Comparison of ENCODE assay signal across 8 mouse cellular contexts in the genomic region with DNA sequence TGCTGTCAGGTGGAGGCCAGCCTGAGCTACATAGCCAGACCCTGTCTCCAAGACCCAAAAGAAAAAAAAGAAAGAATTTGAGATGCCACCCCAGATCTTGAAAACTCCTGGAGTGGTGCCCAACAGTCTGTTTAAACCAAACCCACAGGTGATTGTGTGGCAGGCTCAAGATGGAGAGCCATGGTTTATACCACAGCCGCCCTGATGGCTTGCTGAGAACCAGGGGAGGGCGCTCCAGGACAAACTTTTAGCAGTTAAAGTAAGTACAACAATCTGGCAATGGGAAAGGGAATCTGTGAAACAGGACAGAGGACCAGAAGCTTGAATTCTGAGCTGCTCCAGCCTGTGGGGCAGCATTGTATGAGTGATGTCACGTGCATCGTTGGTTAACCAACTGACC. TPM values are rescaled to one million over a fixed set of nuclear protein-coding genes. Genes with fewer than 3 reads are reported as not detected.
DNase-seq lines count a peak whose midpoint lies in the region.

No protein-coding gene starts in this region.

- peak; percentile 34 to 44 for DNase-seq in heart, postnatal 10 days
- no peak for DNase-seq in heart, postnatal 25 days (ENCODE audit: low spot score)
- DNase-seq in right cerebral cortex, postnatal 25 days: peak; percentile 15
- no peak for DNase-seq in right cerebral cortex, postnatal 36 days (ENCODE audit: low spot score in 2 of 2)
- DNase-seq in adrenal gland, postnatal 10 days: peak; percentile 62
- peak; percentile 61 to 71 for DNase-seq in kidney, postnatal 4 days
- peak; percentile 58 for DNase-seq in thymus, postnatal 0 days (ENCODE audit: low spot score)
- no peak for DNase-seq in left cerebral cortex, postnatal 10 days (ENCODE audit: extremely low spot score in 1 of 2, low spot score in 2 of 2)

- intact Hi-C loops in heart, postnatal 10 days (cut with DNase I): loop anchor here (5.0 to 10.0 kb wide), 2 partner anchors 546 to 599 kb away; no protein-coding TSS in a partner anchor
- intact Hi-C loops in heart, postnatal 25 days (cut with DNase I): loop anchor here (5.0 to 10.0 kb wide), 2 partner anchors 36 to 546 kb away; no protein-coding TSS in a partner anchor
- intact Hi-C loops in left cerebral cortex, postnatal 10 days (cut with DNase I): loop anchor here (10.0 kb wide), 1 partner anchor 536 kb away; a partner anchor contains a TSS

RNA-seq across cellular contexts. Expression of a gene that starts 1.8 kb away (rescaled TPM):
- total RNA-seq in heart, postnatal 10 days (2021): 100 to 1,000 TPM; 315 to 318 TPM
- total RNA-seq in heart, postnatal 25 days (2021): 100 to 1,000 TPM; 312 to 319 TPM
- total RNA-seq in adrenal gland, postnatal 10 days (2021): 100 to 1,000 TPM; 282 to 285 TPM
- polyA plus RNA-seq in thymus, postnatal 0 days (2015; fragmentation: Nextera tagmentation; extraction: Ambion mirVana): 425 and 428 TPM in 2 replicates
- 100 to 1,000 TPM; 116 to 134 TPM for total RNA-seq in left cerebral cortex, postnatal 10 days (2021)

Comparison
In these comparisons a context has a peak if more than half of its experiments do, and no peak if none do; other contexts are left out.
1. DNase-seq: peak in heart, postnatal 10 days (2 of 2), right cerebral cortex, postnatal 25 days (single experiment), adrenal gland, postnatal 10 days (single experiment), kidney, postnatal 4 days (2 of 2) and thymus, postnatal 0 days (single experiment); none in heart, postnatal 25 days (single experiment), right cerebral cortex, postnatal 36 days (0 of 2) and left cerebral cortex, postnatal 10 days (0 of 2).